Mouse (Mus musculus) hindbrain, embryonic 14.5 days (tissue): ENCODE results near the gene Tnfsf9. TPM values are rescaled to one million over a fixed set of nuclear protein-coding genes. Genes with fewer than 3 reads are reported as not detected.

ENCODE experiments used
- ATAC-seq: fragments of 200-750 bp; cut with Nextera tagmentation; 2 replicates; pipeline ENCODE4 v1.8.0; 2017; ENCODE audit warnings: moderate number of reproducible peaks, mild to moderate bottlenecking, moderate TSS enrichment, moderate library complexity; ENCODE audit not compliant: low FRiP score
- DNase-seq: peaks from one replicate; pipeline ENCODE4 v3.0.0-alpha.2; 2015; ENCODE audit warnings: low spot score
- H3K27ac ChIP-seq: fragments of 300-500 bp; sonication (generic); 2 replicates; pipeline ENCODE4 v1.5.1; 2014; ENCODE audit warnings: mild to moderate bottlenecking, moderate library complexity
- H3K27me3 ChIP-seq: fragments of 300-500 bp; sonication (generic); 2 replicates; pipeline ENCODE4 v1.6.1; 2014; ENCODE audit warnings: mild to moderate bottlenecking, low read length, mixed read lengths; ENCODE audit not compliant: control insufficient read depth, insufficient read depth
- H3K36me3 ChIP-seq: fragments of 300-500 bp; sonication (generic); replicated peaks from 2 replicates; pipeline ENCODE4 v1.6.1; 2014; ENCODE audit not compliant: control insufficient read depth, insufficient read depth
- H3K4me1 ChIP-seq: fragments of 300-500 bp; sonication (generic); replicated peaks from 2 replicates; pipeline ENCODE4 v1.6.1; 2014; ENCODE audit warnings: antibody characterized with exemption, low read length, mixed read lengths; ENCODE audit not compliant: control insufficient read depth, insufficient read depth
- H3K4me2 ChIP-seq: fragments of 300-500 bp; sonication (generic); replicated peaks from 2 replicates; pipeline ENCODE4 v1.6.1; 2014; ENCODE audit warnings: mild to moderate bottlenecking, moderate library complexity
- H3K4me3 ChIP-seq: fragments of 300-500 bp; sonication (generic); replicated peaks from 2 replicates; pipeline ENCODE4 v1.5.1; 2014; ENCODE audit warnings: mild to moderate bottlenecking, low read length
- H3K9ac ChIP-seq: fragments of 300-500 bp; sonication (generic); 2 replicates; pipeline ENCODE4 v1.6.1; 2014
- H3K9me3 ChIP-seq: fragments of 300-500 bp; sonication (generic); 2 replicates; pipeline ENCODE4 v1.6.1; 2016; ENCODE audit warnings: low read length; ENCODE audit not compliant: control insufficient read depth
- WGBS: fragments of 180-500 bp; shearing (Covaris S2); extraction: QIAGEN DNeasy Blood & Tissue Kit; methylation state at CpG from one replicate; pipeline ENCODE4 v1.1.7; 2014; 5-methylcytosine and 5-hydroxymethylcytosine counted together
- polyA plus RNA-seq: library from polyadenylated mRNA; unstranded; fragments of >200 nt; fragmentation: Nextera tagmentation; extraction: Ambion mirVana; gene quantifications from 2 replicates; pipeline ENCODE4 v1.2.1, GENCODE M21; 2014

The Tnfsf9 gene
- polyA plus RNA-seq, 1 experiment from 2014 or later, result 5.6 TPM

DNA sequence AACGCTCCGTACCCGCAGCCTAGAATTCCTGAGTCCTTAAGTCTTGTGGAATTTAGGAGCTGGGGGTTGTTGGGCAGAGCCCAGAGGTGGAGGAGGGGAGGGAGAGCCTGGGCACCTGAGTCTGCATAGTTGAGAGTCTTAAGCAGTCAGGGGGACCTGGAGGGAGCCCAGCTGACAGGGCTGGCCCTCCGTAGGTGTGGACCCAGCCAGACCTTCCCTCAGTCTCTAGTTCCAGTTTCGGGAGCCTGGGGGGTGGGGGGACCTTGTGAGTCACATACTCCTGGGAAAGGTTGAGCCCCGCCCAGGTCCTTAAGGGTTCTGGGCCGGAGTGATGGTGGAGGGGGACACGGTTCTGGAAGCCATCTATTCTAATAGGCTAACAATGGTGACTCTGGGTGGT lies 42.1 kb upstream of the Tnfsf9 start:
- H3K27ac ChIP-seq, result no peak overlapping the region
- ATAC-seq, result no peak
- no peak overlapping the region for H3K4me3 ChIP-seq
- no peaks in the 10 kb centered on the region for H3K9me3 ChIP-seq
- H3K27me3 ChIP-seq, result peaks cover 36% of the 10 kb centered on the region
- H3K4me2 ChIP-seq, result no peak overlapping the region
- WGBS, result 6% methylated on average over 8 of the region's 8 CpGs
- DNase-seq, result no peak
- no peak overlapping the region for H3K9ac ChIP-seq
- H3K36me3 ChIP-seq, result no peaks in the 10 kb centered on the region
- peaks cover 16% of the 10 kb centered on the region for H3K4me1 ChIP-seq

DNA sequence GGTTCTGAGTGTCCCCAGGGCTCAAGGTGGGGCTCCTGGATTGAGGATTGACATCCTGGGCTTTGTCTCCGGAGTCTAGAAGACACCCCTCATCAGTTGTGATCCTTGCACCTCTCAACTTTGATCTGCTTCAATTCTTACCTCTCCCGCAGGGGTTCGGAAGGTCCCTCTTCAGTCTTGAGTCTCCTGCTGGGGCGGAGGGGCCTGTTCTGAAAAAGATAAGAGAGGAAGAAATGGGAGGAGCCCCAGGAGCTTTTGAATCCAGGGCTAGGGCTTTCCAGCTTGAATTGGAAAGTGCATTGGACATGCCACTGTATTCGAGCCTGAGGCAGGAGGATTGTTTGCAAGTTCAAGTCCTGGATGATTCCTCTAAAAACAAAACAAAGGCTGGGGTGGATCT lies 38.2 kb upstream of the Tnfsf9 start:
- no peak overlapping the region for H3K4me2 ChIP-seq
- DNase-seq (no peak), ATAC-seq (no peak)
- no peak overlapping the region for H3K4me3 ChIP-seq
- H3K27ac ChIP-seq, result no peak overlapping the region
- H3K9ac ChIP-seq, result no peak overlapping the region
- peaks cover 25% of the 10 kb centered on the region for H3K27me3 ChIP-seq
- peaks cover 2% of the 10 kb centered on the region; the same call in 1 of the 2 replicates for H3K4me1 ChIP-seq
- 66% methylated on average over 5 of the region's 5 CpGs for WGBS
- H3K36me3 ChIP-seq, result no peaks in the 10 kb centered on the region
- H3K9me3 ChIP-seq, result no peaks in the 10 kb centered on the region

DNA sequence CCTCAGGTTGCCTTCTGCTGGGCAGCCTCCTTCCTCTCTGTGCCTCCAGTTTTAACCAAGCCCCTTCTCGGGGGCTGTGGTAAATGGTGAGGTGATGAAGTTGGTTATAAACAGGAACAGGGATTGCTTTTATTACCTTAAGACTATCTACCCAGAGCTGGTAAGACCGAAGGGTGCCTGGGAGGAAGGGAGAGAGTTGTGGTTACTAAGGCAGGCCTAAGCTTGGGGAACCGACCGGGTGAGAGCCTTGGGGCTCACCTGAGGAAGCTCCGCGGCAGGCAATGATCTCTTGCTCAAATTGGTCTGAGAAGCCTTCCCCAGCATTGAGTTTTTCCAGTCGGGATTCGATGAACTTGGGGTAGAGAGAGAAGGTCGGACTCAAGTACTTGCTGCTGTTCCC lies 34.9 kb upstream of the Tnfsf9 start:
- Histone ChIP-seq H3K36me3 (no peaks in the 10 kb centered on the region), H3K4me1 (no peaks in the 10 kb centered on the region), H3K27me3 (no peaks in the 10 kb centered on the region), H3K9ac (peak overlapping the region; percentile 6; the same call in 1 of the 2 replicates), H3K4me3 (peak overlapping the region; percentile 9), H3K27ac (no peak overlapping the region), H3K4me2 (peak overlapping the region; percentile 37), H3K9me3 (no peaks in the 10 kb centered on the region)
- ATAC-seq (no peak), DNase-seq (no peak)
- WGBS, result 13% methylated on average over 9 of the region's 9 CpGs

DNA sequence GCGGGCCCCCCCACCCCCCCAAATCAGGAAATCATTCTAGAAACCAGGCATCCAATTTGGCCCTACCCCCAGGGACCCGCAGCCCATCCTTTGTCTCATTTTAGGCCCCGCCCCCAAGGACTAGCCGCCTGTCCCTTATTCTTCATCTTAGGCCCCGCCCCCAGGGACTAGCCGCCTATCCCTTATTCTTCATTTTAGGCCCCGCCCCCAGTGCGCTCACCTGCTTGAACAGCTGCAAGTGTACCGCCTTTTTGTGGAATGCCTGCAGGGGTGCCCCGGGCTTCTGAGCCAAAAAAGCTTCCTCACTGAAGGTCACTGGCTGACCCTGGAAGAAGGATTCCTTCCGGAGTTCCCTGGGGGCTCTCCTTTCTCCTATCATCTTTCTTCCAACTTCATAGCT lies 34.4 kb upstream of the Tnfsf9 start:
- 4% methylated on average over 11 of the region's 11 CpGs for WGBS
- Histone ChIP-seq H3K27ac (no peak overlapping the region), H3K27me3 (no peaks in the 10 kb centered on the region), H3K4me3 (peak overlapping the region; percentile 9), H3K4me1 (no peaks in the 10 kb centered on the region), H3K4me2 (peak overlapping the region; percentile 37), H3K36me3 (no peaks in the 10 kb centered on the region), H3K9ac (no peak overlapping the region), H3K9me3 (no peaks in the 10 kb centered on the region)
- ATAC-seq (peak; percentile 29; the same call in 1 of the 2 replicates), DNase-seq (no peak)

DNA sequence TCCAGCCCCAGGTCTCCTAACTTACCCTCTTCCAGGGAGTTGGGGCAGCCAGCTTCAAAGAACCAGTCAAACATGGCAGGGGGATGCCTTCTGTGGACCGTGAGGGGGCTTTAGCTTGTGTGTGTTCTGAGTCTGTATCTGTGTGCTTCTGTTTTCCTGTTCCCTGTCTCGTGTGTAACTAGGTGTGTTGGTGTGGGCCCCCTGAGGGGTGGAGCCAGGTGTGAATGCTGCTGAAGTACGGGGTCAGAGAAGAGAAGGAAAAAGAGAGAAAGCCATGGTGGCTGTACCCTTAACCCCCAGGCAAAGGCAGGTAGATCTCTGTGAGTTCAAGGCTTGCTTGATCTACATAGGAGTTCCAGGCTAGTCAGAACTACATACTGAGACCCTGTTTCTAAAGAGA lies 28.2 kb upstream of the Tnfsf9 start:
- Histone ChIP-seq H3K9ac (no peak overlapping the region), H3K9me3 (no peaks in the 10 kb centered on the region), H3K27ac (no peak overlapping the region), H3K4me3 (no peak overlapping the region), H3K27me3 (no peaks in the 10 kb centered on the region), H3K36me3 (peaks cover 26% of the 10 kb centered on the region), H3K4me1 (no peaks in the 10 kb centered on the region), H3K4me2 (no peak overlapping the region)
- ATAC-seq (no peak), DNase-seq (no peak)
- 76% methylated on average over 3 of the region's 3 CpGs for WGBS

DNA sequence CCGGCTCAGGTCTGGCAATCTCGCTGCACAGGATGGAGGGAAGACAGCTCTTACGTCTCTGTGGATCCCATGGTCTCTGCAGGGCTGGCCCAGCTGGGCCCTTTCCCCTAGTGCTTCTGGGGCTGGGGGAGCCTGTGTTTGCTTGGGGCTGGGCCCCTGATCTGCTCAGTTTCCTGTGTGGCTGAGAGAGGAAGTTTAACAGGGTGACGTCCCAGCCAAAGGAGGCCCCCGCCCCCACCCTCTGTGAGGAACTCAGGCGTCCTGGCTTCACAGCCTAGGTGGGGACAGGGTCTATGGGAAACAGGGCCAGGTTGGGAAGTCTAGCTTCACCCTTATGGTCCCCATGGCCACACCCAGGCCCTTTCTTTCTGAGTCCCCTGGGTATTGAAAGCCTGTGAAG lies 26.8 kb upstream of the Tnfsf9 start, which contains the start of gene Dennd1c:
Dennd1c (minus strand) TSS at position 179 of the 400 bp plus-strand sequence.
- Histone ChIP-seq H3K27me3 (no peaks in the 10 kb centered on the region), H3K9me3 (no peaks in the 10 kb centered on the region), H3K4me3 (no peak within 1 kb of the TSS), H3K9ac (no peak within 1 kb of the TSS), H3K4me2 (no peak within 1 kb of the TSS), H3K4me1 (no peaks in the 10 kb centered on the region), H3K36me3 (peaks cover 35% of the 10 kb centered on the region), H3K27ac (no peak within 1 kb of the TSS)
- 65% methylated on average over 6 of the region's 6 CpGs for WGBS
- DNase-seq (no peak), ATAC-seq (no peak)

DNA sequence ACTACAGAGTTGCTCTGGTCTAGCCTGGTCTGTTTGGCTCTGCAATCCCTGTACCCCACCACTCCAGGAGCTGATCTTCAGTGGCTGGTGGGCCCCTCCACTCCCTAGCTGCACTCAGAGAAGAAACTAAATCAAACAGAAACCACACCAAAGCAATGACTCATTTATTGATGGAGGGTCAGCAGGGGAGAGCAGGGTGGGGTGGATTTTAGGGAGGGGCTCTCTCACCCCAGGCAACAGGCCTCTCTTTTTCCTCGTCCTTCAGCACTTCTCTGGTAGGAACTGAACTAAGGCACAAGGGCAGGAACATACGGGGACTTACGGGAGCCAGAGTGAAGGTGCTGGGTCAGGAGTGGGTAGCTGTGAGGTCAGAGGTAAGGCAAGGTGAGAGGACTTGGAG lies 25.2 kb upstream of the Tnfsf9 start:
- H3K4me3 ChIP-seq, result no peak overlapping the region
- H3K36me3 ChIP-seq, result peaks cover 49% of the 10 kb centered on the region
- DNase-seq (no peak), ATAC-seq (no peak)
- H3K9ac ChIP-seq, result no peak overlapping the region
- no peak overlapping the region for H3K4me2 ChIP-seq
- peaks cover 6% of the 10 kb centered on the region; the same call in 1 of the 2 replicates for H3K4me1 ChIP-seq
- 80% methylated on average over 3 of the region's 3 CpGs for WGBS
- H3K27ac ChIP-seq, result no peak overlapping the region
- no peaks in the 10 kb centered on the region for H3K27me3 ChIP-seq
- no peaks in the 10 kb centered on the region for H3K9me3 ChIP-seq

DNA sequence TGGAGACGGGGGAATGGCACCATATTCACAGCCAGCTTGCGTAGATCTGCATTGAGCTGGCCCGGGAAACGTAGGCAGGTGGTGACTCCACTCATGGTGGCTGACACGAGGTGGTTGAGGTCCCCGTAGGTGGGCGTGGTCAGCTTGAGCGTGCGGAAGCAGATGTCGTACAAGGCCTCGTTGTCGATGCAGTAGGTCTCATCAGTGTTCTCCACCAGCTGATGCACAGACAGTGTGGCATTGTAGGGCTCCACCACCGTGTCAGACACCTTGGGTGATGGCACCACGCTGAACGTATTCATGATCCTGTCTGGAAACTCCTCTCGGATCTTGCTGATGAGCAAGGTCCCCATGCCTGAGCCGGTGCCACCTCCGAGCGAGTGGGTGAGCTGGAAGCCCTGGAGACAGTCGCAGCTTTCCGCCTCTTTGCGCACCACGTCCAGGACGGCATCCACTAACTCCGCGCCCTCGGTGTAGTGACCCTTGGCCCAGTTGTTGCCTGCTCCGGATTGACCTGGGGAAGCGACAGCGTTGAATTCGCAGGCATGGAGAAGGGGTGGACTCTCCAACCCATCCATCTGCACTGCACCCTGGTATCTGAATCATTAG lies 23.8 kb upstream of the Tnfsf9 start:
- Histone ChIP-seq H3K4me2 (no peak overlapping the region), H3K36me3 (peaks cover 59% of the 10 kb centered on the region), H3K9ac (no peak overlapping the region), H3K27me3 (no peaks in the 10 kb centered on the region), H3K4me3 (no peak overlapping the region), H3K4me1 (peaks cover 13% of the 10 kb centered on the region), H3K27ac (no peak overlapping the region), H3K9me3 (no peaks in the 10 kb centered on the region)
- ATAC-seq (no peak), DNase-seq (no peak)
- 97% methylated on average over 31 of the region's 31 CpGs for whole genome bisulfite sequencing

DNA sequence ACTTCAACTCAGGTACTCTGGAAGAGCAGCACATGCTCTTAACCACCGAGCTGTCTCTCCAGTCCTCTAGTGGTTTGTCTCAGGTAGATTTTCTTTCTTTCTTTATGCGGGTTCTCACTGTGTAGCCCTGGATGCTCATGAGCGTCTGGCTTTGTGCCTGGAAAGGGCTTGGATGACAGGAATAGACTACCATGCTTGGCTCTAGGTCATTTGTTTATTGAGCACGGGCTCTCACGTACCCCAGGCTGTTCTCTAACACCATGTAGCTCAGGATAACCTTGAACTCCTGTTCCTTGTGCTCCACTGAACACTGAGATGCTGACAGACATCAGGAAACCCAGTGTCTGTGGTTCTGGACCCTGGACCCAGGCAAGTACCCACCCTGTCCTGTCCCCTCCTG lies 22.6 kb upstream of the Tnfsf9 start:
- Histone ChIP-seq H3K36me3 (peaks cover 59% of the 10 kb centered on the region), H3K27me3 (no peaks in the 10 kb centered on the region), H3K27ac (no peak overlapping the region), H3K9me3 (no peaks in the 10 kb centered on the region), H3K4me2 (no peak overlapping the region), H3K4me3 (no peak overlapping the region), H3K4me1 (peaks cover 14% of the 10 kb centered on the region), H3K9ac (no peak overlapping the region)
- ATAC-seq (no peak), DNase-seq (no peak)
- WGBS, result 86% methylated on average over 5 of the region's 5 CpGs
